In the genomic region with DNA sequence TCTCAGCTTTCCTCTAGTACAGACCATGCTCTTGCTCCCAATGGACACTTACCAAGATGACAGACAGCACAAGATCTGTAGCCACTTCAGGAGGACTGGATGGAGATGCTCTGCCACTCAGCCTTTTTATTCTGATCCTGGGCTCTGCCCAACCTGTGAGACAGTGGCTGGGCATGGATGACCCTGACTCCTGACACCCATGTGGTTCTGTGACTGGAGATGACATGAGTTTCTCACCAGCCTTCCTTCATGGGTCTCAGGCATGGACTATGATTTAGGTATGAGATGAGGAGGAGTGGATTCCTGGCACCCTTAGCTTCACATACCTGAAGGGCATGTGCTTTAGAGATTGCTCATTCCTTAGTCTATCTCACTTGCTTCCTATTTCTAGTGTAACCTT, we compare ENCODE assay signal across 37 mouse cellular contexts. TPM values are rescaled to one million over a fixed set of nuclear protein-coding genes. Genes with fewer than 3 reads are reported as not detected.
"Had no signal": no experiment of that assay in that cellular context is flagged by ENCODE, and none has a peak within 500 bp of the region (broad histone marks: within the 10 kb centered on the region; RNA-seq: fewer than 3 reads in every experiment).

TSS of gene Lce1b (minus strand) at position 101 of the 400 bp plus-strand sequence.

- H3K4me1 ChIP-seq: limb, embryonic 10.5 days; limb, embryonic 12.5 days; limb, embryonic 13.5 days; limb, embryonic 15.5 days; liver, embryonic 12.5 days; liver, embryonic 13.5 days; liver, embryonic 15.5 days; lung, embryonic 15.5 days; megakaryocyte, embryonic 14.5 days; midbrain, embryonic 10.5 days; midbrain, embryonic 12.5 days; midbrain, embryonic 13.5 days; midbrain, embryonic 15.5 days had no signal

- H3K9ac ChIP-seq: limb, embryonic 12.5 days; limb, embryonic 13.5 days; limb, embryonic 15.5 days; liver, embryonic 12.5 days; liver, embryonic 13.5 days; liver, embryonic 14.5 days; liver, embryonic 15.5 days; liver, postnatal 0 days; lung, embryonic 14.5 days; lung, embryonic 15.5 days; midbrain, embryonic 12.5 days; midbrain, embryonic 13.5 days; midbrain, embryonic 15.5 days had no signal

- H3K27ac ChIP-seq: left cerebral cortex, adult 2 months; limb, embryonic 10.5 days; limb, embryonic 12.5 days; limb, embryonic 13.5 days; limb, embryonic 15.5 days; liver, embryonic 12.5 days; liver, embryonic 13.5 days; liver, embryonic 14.5 days; liver, embryonic 15.5 days; lung, embryonic 15.5 days; macrophage; midbrain, embryonic 10.5 days; midbrain, embryonic 12.5 days; midbrain, embryonic 13.5 days; midbrain, embryonic 15.5 days had no signal

- H3K4me3 ChIP-seq: left cerebral cortex, adult 2 months; limb, embryonic 10.5 days; limb, embryonic 12.5 days; limb, embryonic 13.5 days; limb, embryonic 15.5 days; liver, embryonic 12.5 days; liver, embryonic 13.5 days; liver, embryonic 15.5 days; lung, embryonic 15.5 days; megakaryocyte, embryonic 14.5 days; midbrain, embryonic 10.5 days; midbrain, embryonic 12.5 days; midbrain, embryonic 13.5 days; midbrain, embryonic 15.5 days; myocyte had no signal

- H3K4me2 ChIP-seq: limb, embryonic 12.5 days; limb, embryonic 13.5 days; limb, embryonic 15.5 days; liver, embryonic 11.5 days; liver, embryonic 12.5 days; liver, embryonic 13.5 days; liver, embryonic 15.5 days; lung, embryonic 14.5 days; lung, embryonic 15.5 days; midbrain, embryonic 11.5 days; midbrain, embryonic 12.5 days; midbrain, embryonic 13.5 days; midbrain, embryonic 15.5 days had no signal

- ATAC-seq: liver, embryonic 12.5 days; liver, postnatal 0 days; midbrain, embryonic 13.5 days; midbrain, embryonic 15.5 days; midbrain, embryonic 16.5 days had no signal

- H3K36me3 ChIP-seq: limb, embryonic 10.5 days; limb, embryonic 12.5 days; limb, embryonic 13.5 days; limb, embryonic 15.5 days; liver, embryonic 12.5 days; liver, embryonic 13.5 days; liver, embryonic 15.5 days; lung, embryonic 15.5 days; midbrain, embryonic 10.5 days; midbrain, embryonic 12.5 days; midbrain, embryonic 13.5 days; midbrain, embryonic 15.5 days had no signal

- H3K9me3 ChIP-seq: limb, embryonic 10.5 days; limb, embryonic 12.5 days; limb, embryonic 13.5 days; limb, embryonic 15.5 days; liver, embryonic 12.5 days; liver, embryonic 13.5 days; liver, embryonic 15.5 days; lung, embryonic 15.5 days; megakaryocyte, embryonic 14.5 days; midbrain, embryonic 10.5 days; midbrain, embryonic 12.5 days; midbrain, embryonic 13.5 days; midbrain, embryonic 15.5 days had no signal

- DNase-seq: left cerebral cortex, postnatal 4 days; liver; liver, embryonic 13.5 days; liver, postnatal 0 days; lung, adult 18-20 months; lung, embryonic 14.5 days; lung, postnatal 10 days; lung, postnatal 14 days; lung, postnatal 36 days; lung, postnatal 4 days; midbrain, embryonic 14.5 days had no signal

- H3K27me3 ChIP-seq: limb, embryonic 12.5 days; limb, embryonic 13.5 days; limb, embryonic 15.5 days; liver, embryonic 12.5 days; liver, embryonic 13.5 days; liver, embryonic 15.5 days; lung, embryonic 15.5 days; megakaryocyte, embryonic 14.5 days; midbrain, embryonic 12.5 days; midbrain, embryonic 13.5 days; midbrain, embryonic 15.5 days had no signal

RNA-seq across cellular contexts. Expression of gene Lce1b, which starts in this region (rescaled TPM):
- polyA plus RNA-seq: limb, embryonic 10.5 days; limb, embryonic 11.5 days; limb, embryonic 12.5 days; limb, embryonic 13.5 days; limb, embryonic 14.5 days; liver, adult 2 months; liver, embryonic 11.5 days; liver, embryonic 12.5 days; liver, embryonic 13.5 days; liver, embryonic 14.5 days; liver, embryonic 15.5 days; liver, embryonic 16.5 days; liver, postnatal 0 days; lung, embryonic 14.5 days; lung, embryonic 15.5 days; lung, embryonic 16.5 days; macrophage; midbrain, embryonic 10.5 days; midbrain, embryonic 11.5 days; midbrain, embryonic 12.5 days; midbrain, embryonic 13.5 days; midbrain, embryonic 14.5 days; midbrain, embryonic 15.5 days; midbrain, embryonic 16.5 days; midbrain, postnatal 0 days; myocyte; neural tube, embryonic 11.5 days had no signal
